ENCODE assay signal across 33 mouse cellular contexts in the genomic region with DNA sequence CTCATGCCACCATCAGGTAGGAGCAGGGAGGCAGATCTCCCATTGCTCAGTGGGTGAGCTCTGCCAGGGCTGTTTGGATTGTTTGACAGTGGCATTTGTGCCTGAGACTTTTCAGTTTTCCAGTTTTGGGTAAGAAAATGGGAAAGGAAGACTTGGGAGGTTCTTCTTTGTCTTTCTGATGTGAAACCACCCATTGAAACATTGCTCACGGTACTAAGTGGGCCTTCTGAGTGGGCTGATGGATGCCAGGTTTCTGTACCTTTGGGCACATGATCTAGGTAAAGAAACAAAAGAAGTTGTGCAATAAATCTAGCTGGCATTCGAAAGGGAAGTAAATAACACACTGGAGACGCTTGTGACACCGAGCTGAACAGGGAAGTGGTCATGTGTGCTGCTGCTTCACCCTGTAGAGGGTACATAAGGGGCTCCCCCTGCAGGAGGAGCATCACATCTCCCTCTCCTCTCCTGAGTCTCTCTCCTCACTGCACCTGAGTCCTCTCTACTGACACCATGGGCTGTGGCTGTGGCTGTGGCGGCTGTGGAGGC. TPM values are rescaled to one million over a fixed set of nuclear protein-coding genes. Genes with fewer than 3 reads are reported as not detected.
A peak's percentile ranks its signal among the peaks of the same experiment; 100 is the strongest.
DNase-seq lines count a peak whose midpoint lies in the region; ATAC-seq and TF ChIP-seq lines count a peak whose summit lies in the region.
"Had no signal": no experiment of that assay in that cellular context is flagged by ENCODE, and none has a peak within 500 bp of the region (broad histone marks: within the 10 kb centered on the region; RNA-seq: fewer than 3 reads in every experiment).

A gene (plus strand): TSS at position 51 of the 546 bp plus-strand sequence.

- no peaks in the 10 kb centered on the region for H3K36me3 ChIP-seq in liver, embryonic 14.5 days (replicated peaks; ENCODE audit: control insufficient read depth, insufficient read depth, low read depth)
- no peaks in the 10 kb centered on the region for H3K36me3 ChIP-seq in liver, embryonic 11.5 days (ENCODE audit: control insufficient read depth, insufficient read depth, low read length)
- no peaks in the 10 kb centered on the region for H3K36me3 ChIP-seq in lung, embryonic 15.5 days
- H3K36me3 ChIP-seq: embryonic facial prominence, embryonic 13.5 days; G1E; heart, embryonic 15.5 days; limb, embryonic 12.5 days; neural tube, embryonic 13.5 days had no signal

- no peak within 1 kb of the TSS for H3K4me2 ChIP-seq in liver, embryonic 14.5 days (ENCODE audit: low read depth)
- no peak within 1 kb of the TSS for H3K4me2 ChIP-seq in liver, embryonic 11.5 days
- no peak within 1 kb of the TSS for H3K4me2 ChIP-seq in lung, embryonic 15.5 days
- H3K4me2 ChIP-seq: embryonic facial prominence, embryonic 13.5 days; heart, embryonic 15.5 days; limb, embryonic 12.5 days; lung, embryonic 14.5 days; midbrain, embryonic 11.5 days; neural tube, embryonic 13.5 days had no signal

- H3K27ac ChIP-seq in liver, embryonic 14.5 days = no peak within 1 kb of the TSS
- no peak within 1 kb of the TSS for H3K27ac ChIP-seq in liver, embryonic 11.5 days (ENCODE audit: low read depth, low read length)
- no peak within 1 kb of the TSS for H3K27ac ChIP-seq in lung, embryonic 15.5 days
- H3K27ac ChIP-seq: embryonic facial prominence, embryonic 13.5 days; heart, embryonic 15.5 days; limb, embryonic 12.5 days; neural tube, embryonic 13.5 days had no signal

- no peak within 1 kb of the TSS for H3K4me3 ChIP-seq in liver, embryonic 14.5 days (ENCODE audit: insufficient read depth in 1 of 2, low read depth in 2 of 2, low read length in 2 of 2)
- no peak within 1 kb of the TSS for H3K4me3 ChIP-seq in liver, embryonic 11.5 days (ENCODE audit: low read depth, low read length)
- no peak within 1 kb of the TSS for H3K4me3 ChIP-seq in lung, embryonic 15.5 days
- H3K4me3 ChIP-seq: embryonic facial prominence, embryonic 13.5 days; heart, embryonic 15.5 days; limb, embryonic 12.5 days; neural tube, embryonic 13.5 days had no signal

- TF ChIP-seq CTCF in liver, embryonic 14.5 days (IDR thresholded peaks at IDR 0.05; ENCODE audit: low read depth) = 0 out of 2 replicates have a peak, but pooled peaks have one; percentile 16

- WGBS in liver, embryonic 14.5 days (ENCODE audit: insufficient replicate concordance) = 28% methylated on average over 5 of the region's 5 CpGs
- 58% methylated on average over 5 of the region's 5 CpGs for WGBS in liver, embryonic 11.5 days
- 71% methylated on average over 5 of the region's 5 CpGs for WGBS in lung, embryonic 15.5 days

- no peak for DNase-seq in liver, embryonic 14.5 days (ENCODE audit: low read depth in 3 of 3, low spot score in 3 of 3)
- no peak for DNase-seq in liver, embryonic 11.5 days (ENCODE audit: low spot score)
- peak; percentile 30 for DNase-seq in ES-CJ7 (ENCODE audit: low read depth, low spot score)
- peak; percentile 4 for DNase-seq in naive thymus-derived CD4-positive, alpha-beta T cell, adult 2 months (ENCODE audit: low read depth)
- DNase-seq in right cerebral cortex, postnatal 14 days = no peak
- no peak for DNase-seq in left cerebral cortex, adult 18-20 months (ENCODE audit: low spot score in 2 of 2)
- DNase-seq: adrenal gland, postnatal 14 days; cerebellum, adult 18-20 months; gastrocnemius, postnatal 25 days; heart, postnatal 4 days; kidney, adult 11 months; lung, embryonic 14.5 days; thymus, adult 18-20 months had no signal

- no peaks in the 10 kb centered on the region for H3K27me3 ChIP-seq in liver, embryonic 14.5 days (ENCODE audit: control insufficient read depth, insufficient read depth, low read length)
- H3K27me3 ChIP-seq in liver, embryonic 11.5 days (replicated peaks; ENCODE audit: control insufficient read depth, insufficient read depth, low read length) = no peaks in the 10 kb centered on the region
- H3K27me3 ChIP-seq in lung, embryonic 15.5 days = no peaks in the 10 kb centered on the region
- H3K27me3 ChIP-seq: embryonic facial prominence, embryonic 13.5 days; heart, embryonic 15.5 days; neural tube, embryonic 13.5 days had no signal

- H3K9ac ChIP-seq in liver, embryonic 14.5 days (replicated peaks) = no peak within 1 kb of the TSS
- no peak within 1 kb of the TSS for H3K9ac ChIP-seq in liver, embryonic 11.5 days (ENCODE audit: low read depth, low read length)
- H3K9ac ChIP-seq in lung, embryonic 15.5 days = no peak within 1 kb of the TSS
- H3K9ac ChIP-seq: embryonic facial prominence, embryonic 13.5 days; heart, embryonic 15.5 days; limb, embryonic 12.5 days; lung, embryonic 14.5 days; neural tube, embryonic 13.5 days had no signal

- no peaks in the 10 kb centered on the region for H3K4me1 ChIP-seq in liver, embryonic 14.5 days (replicated peaks; ENCODE audit: control insufficient read depth in 2 of 2, insufficient read depth in 2 of 2, low read length in 1 of 2)
- H3K4me1 ChIP-seq in liver, embryonic 11.5 days (replicated peaks; ENCODE audit: control insufficient read depth, insufficient read depth, low read length) = no peaks in the 10 kb centered on the region
- H3K4me1 ChIP-seq in lung, embryonic 15.5 days = no peaks in the 10 kb centered on the region
- H3K4me1 ChIP-seq: embryonic facial prominence, embryonic 13.5 days; heart, embryonic 15.5 days; limb, embryonic 12.5 days; neural tube, embryonic 13.5 days had no signal

- no peaks in the 10 kb centered on the region for H3K9me3 ChIP-seq in liver, embryonic 14.5 days (ENCODE audit: control insufficient read depth, low read length)
- H3K9me3 ChIP-seq in liver, embryonic 11.5 days (ENCODE audit: control insufficient read depth, low read length) = no peaks in the 10 kb centered on the region
- no peaks in the 10 kb centered on the region for H3K9me3 ChIP-seq in lung, embryonic 15.5 days
- H3K9me3 ChIP-seq: embryonic facial prominence, embryonic 13.5 days; G1E; heart, embryonic 15.5 days; limb, embryonic 12.5 days; neural tube, embryonic 13.5 days had no signal

- TF ChIP-seq EP300 in liver, embryonic 14.5 days (IDR thresholded peaks at IDR 0.05; ENCODE audit: low read depth) = no peak

- no peak for ATAC-seq in liver, embryonic 14.5 days (ENCODE audit: insufficient read depth)
- no peak for ATAC-seq in liver, embryonic 11.5 days (replicated peaks; ENCODE audit: low FRiP score)
- ATAC-seq in lung, embryonic 15.5 days (ENCODE audit: borderline replicate concordance, extremely low read depth, low FRiP score, low TSS enrichment) = 0 out of 2 replicates have a peak, but pooled peaks have one; percentile 19
- ATAC-seq: forebrain, embryonic 16.5 days; hindbrain, embryonic 16.5 days had no signal

RNA-seq across cellular contexts. Expression of the gene that starts here (rescaled TPM):
- not detected in 2 replicates for polyA plus RNA-seq in liver, embryonic 14.5 days (2012; rRNA removed)
- polyA plus RNA-seq in liver, embryonic 14.5 days (2014; fragmentation: Nextera tagmentation; extraction: Ambion mirVana) = not detected in 2 replicates
- not detected in 2 replicates for polyA plus RNA-seq in liver, embryonic 11.5 days (2014; fragmentation: Nextera tagmentation; extraction: Ambion mirVana)
- not detected in 2 replicates for polyA plus RNA-seq in lung, embryonic 15.5 days (2015; fragmentation: Nextera tagmentation; extraction: Ambion mirVana)
- total RNA-seq in left cerebral cortex, adult 18-20 months (2021) = not detected
- total RNA-seq: adrenal gland, postnatal 14 days; gastrocnemius, postnatal 25 days; heart, adult 8-10 months; heart, postnatal 4 days; layer of hippocampus, postnatal 14 days; left cerebral cortex, postnatal 10 days; monocyte, adult 5-6 weeks had no signal
- polyA plus RNA-seq: C2C12; cortical plate, adult 2 months; embryonic facial prominence, embryonic 13.5 days; forebrain, embryonic 16.5 days; G1E; heart, embryonic 15.5 days; hindbrain, embryonic 16.5 days; kidney, embryonic 16.5 days; large intestine, adult 2 months; limb, embryonic 12.5 days; lung, embryonic 14.5 days; midbrain, embryonic 11.5 days; neural tube, embryonic 13.5 days; spleen, adult 2 months; stomach, embryonic 14.5 days; urinary bladder, adult 2 months had no signal

Comparison
In these comparisons a context has a peak if more than half of its experiments do, and no peak if none do; other contexts are left out.
1. Peak in ATAC-seq in lung, embryonic 15.5 days; RNA of the gene not detected or under 1 TPM.
2. DNase-seq: peak in ES-CJ7 (single experiment) and naive thymus-derived CD4-positive, alpha-beta T cell, adult 2 months (single experiment); none in liver, embryonic 14.5 days (0 of 3), liver, embryonic 11.5 days (single experiment), right cerebral cortex, postnatal 14 days (single experiment) and left cerebral cortex, adult 18-20 months (0 of 2).